Mouse (Mus musculus) midbrain, embryonic 12.5 days (tissue): ENCODE measurements around the gene Lrrc26. TPM values are rescaled to one million over a fixed set of nuclear protein-coding genes. Genes with fewer than 3 reads are reported as not detected.
"Not testable (repeated sequence)": the region's sequence is repeated elsewhere in the genome, so short reads cannot be mapped to it uniquely, and the experiment has no call there.

Experiments used
- ATAC-seq: fragments of 200-750 bp; cut with Nextera tagmentation; 2 replicates; pipeline ENCODE4 v1.8.0; 2017; ENCODE audit warnings: low read depth, moderate TSS enrichment, moderate library complexity; ENCODE audit not compliant: low FRiP score
- H3K27ac ChIP-seq: fragments of 300-500 bp; sonication (generic); replicated peaks from 2 replicates; pipeline ENCODE4 v1.5.1; 2016; ENCODE audit warnings: mild to moderate bottlenecking
- H3K27me3 ChIP-seq: fragments of 300-500 bp; sonication (generic); 2 replicates; pipeline ENCODE4 v1.6.1; 2016; ENCODE audit warnings: mild to moderate bottlenecking
- H3K36me3 ChIP-seq: fragments of 300-500 bp; sonication (generic); 2 replicates; pipeline ENCODE4 v1.6.1; 2016
- H3K4me1 ChIP-seq: fragments of 300-500 bp; sonication (generic); 2 replicates; pipeline ENCODE4 v1.6.1; 2016
- H3K4me2 ChIP-seq: fragments of 300-500 bp; sonication (generic); replicated peaks from 2 replicates; pipeline ENCODE4 v1.6.1; 2016; ENCODE audit warnings: mild to moderate bottlenecking, moderate library complexity
- H3K4me3 ChIP-seq: fragments of 300-500 bp; sonication (generic); 2 replicates; pipeline ENCODE4 v1.5.1; 2016; ENCODE audit warnings: mild to moderate bottlenecking
- H3K9ac ChIP-seq: fragments of 300-500 bp; sonication (generic); replicated peaks from 2 replicates; pipeline ENCODE4 v1.6.1; 2016; ENCODE audit warnings: mild to moderate bottlenecking, moderate library complexity
- H3K9me3 ChIP-seq: fragments of 300-500 bp; sonication (generic); 2 replicates; pipeline ENCODE4 v1.6.1; 2016; ENCODE audit warnings: mild to moderate bottlenecking
- WGBS: fragments of 180-500 bp; shearing (Covaris S2); methylation state at CpG from one replicate; pipeline ENCODE4 v1.1.7; 2016; 5-methylcytosine and 5-hydroxymethylcytosine counted together
- polyA plus RNA-seq: library from polyadenylated mRNA; unstranded; fragments of >200 nt; fragmentation: Nextera tagmentation; extraction: Ambion mirVana; gene quantifications from 2 replicates; pipeline ENCODE4 v1.2.1, GENCODE M21; 2016

The Lrrc26 gene
- polyA plus RNA-seq, 1 experiment from 2014 or later = not detected

- not testable (repeated sequence) for H3K9me3 ChIP-seq, H3K36me3 ChIP-seq, H3K27ac ChIP-seq, H3K4me3 ChIP-seq, H3K4me2 ChIP-seq, H3K27me3 ChIP-seq, H3K9ac ChIP-seq, ATAC-seq
- 85% methylated on average over 5 of the region's 5 CpGs for WGBS
- peaks cover 21% of the 10 kb centered on the region for H3K4me1 ChIP-seq
These were observed 32.5 kb upstream of the Lrrc26 start for GRCm38 (mm10) chr2:25257250-25257649.

- peaks cover 12% of the 10 kb centered on the region for H3K27me3 ChIP-seq
- no peak overlapping the region for H3K4me3 ChIP-seq
- peaks cover 32% of the 10 kb centered on the region for H3K4me1 ChIP-seq
- H3K4me2 ChIP-seq = no peak overlapping the region
- H3K9me3 ChIP-seq = no peaks in the 10 kb centered on the region
- H3K27ac ChIP-seq = no peak overlapping the region
- no peak overlapping the region for H3K9ac ChIP-seq
- ATAC-seq = no peak
- no peaks in the 10 kb centered on the region for H3K36me3 ChIP-seq
- 44% methylated on average over 2 of the region's 2 CpGs for WGBS
These were observed 30.8 kb upstream of the Lrrc26 start for GRCm38 (mm10) chr2:25258887-25259286.

DNA sequence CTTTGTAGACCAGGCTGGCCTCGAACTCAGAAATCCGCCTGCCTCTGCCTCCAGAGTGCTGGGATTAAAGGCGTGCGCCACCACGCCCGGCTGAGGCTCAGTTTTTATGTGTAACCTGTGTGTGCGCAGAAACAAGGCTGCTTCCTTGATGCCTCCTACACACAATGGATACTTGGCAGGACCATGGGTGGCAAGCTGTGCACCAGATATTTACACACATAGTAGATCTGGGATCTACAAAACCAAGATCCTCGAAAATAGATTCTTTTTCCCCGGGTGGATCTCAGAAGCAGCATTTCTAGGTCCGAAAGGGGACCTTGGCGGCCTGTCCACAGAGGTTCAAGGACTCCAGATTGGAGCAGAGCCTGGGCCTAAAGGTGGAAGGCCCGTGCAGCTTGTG lies 27.8 kb upstream of the Lrrc26 start:
- peak overlapping the region; percentile 99 for H3K4me2 ChIP-seq
- no peak for ATAC-seq
- H3K9ac ChIP-seq = peak overlapping the region; percentile 38; the same call in 1 of the 2 replicates
- peak overlapping the region; percentile 82 for H3K4me3 ChIP-seq
- H3K4me1 ChIP-seq = peaks cover 43% of the 10 kb centered on the region
- peak overlapping the region; percentile 52; the same call in 1 of the 2 replicates for H3K27ac ChIP-seq
- peaks cover 30% of the 10 kb centered on the region for H3K27me3 ChIP-seq
- H3K9me3 ChIP-seq = no peaks in the 10 kb centered on the region
- WGBS = 45% methylated on average over 12 of the region's 12 CpGs
- no peaks in the 10 kb centered on the region for H3K36me3 ChIP-seq

- Histone ChIP-seq H3K4me1 (peaks cover 48% of the 10 kb centered on the region), H3K4me3 (peak within 1 kb of the TSS; percentile 82), H3K36me3 (no peaks in the 10 kb centered on the region), H3K9ac (peak within 1 kb of the TSS; percentile 66), H3K9me3 (no peaks in the 10 kb centered on the region), H3K27ac (peak within 1 kb of the TSS; percentile 56), H3K27me3 (peaks cover 30% of the 10 kb centered on the region), H3K4me2 (peak within 1 kb of the TSS; percentile 99)
- WGBS = under 1% methylated on average over 39 of the region's 39 CpGs
- peak; percentile 99 for ATAC-seq
These were observed 27.4 kb upstream of the Lrrc26 start, which contains the start of gene Tprn for GRCm38 (mm10) chr2:25262291-25262767. Gene Tprn (plus strand): TSS chr2:25262618.

- Histone ChIP-seq H3K27me3 (peaks cover 30% of the 10 kb centered on the region), H3K9me3 (no peaks in the 10 kb centered on the region), H3K4me1 (peaks cover 53% of the 10 kb centered on the region), H3K9ac (peak overlapping the region; percentile 66), H3K36me3 (peaks cover under 1% of the 10 kb centered on the region; the same call in 1 of the 2 replicates), H3K4me2 (peak overlapping the region; percentile 99), H3K27ac (peak overlapping the region; percentile 56; the same call in 1 of the 2 replicates), H3K4me3 (peak overlapping the region; percentile 82)
- 1% methylated on average over 72 of the region's 82 CpGs for WGBS
- no peak for ATAC-seq
These were observed 26.7 kb upstream of the Lrrc26 start for GRCm38 (mm10) chr2:25262795-25263622.

DNA sequence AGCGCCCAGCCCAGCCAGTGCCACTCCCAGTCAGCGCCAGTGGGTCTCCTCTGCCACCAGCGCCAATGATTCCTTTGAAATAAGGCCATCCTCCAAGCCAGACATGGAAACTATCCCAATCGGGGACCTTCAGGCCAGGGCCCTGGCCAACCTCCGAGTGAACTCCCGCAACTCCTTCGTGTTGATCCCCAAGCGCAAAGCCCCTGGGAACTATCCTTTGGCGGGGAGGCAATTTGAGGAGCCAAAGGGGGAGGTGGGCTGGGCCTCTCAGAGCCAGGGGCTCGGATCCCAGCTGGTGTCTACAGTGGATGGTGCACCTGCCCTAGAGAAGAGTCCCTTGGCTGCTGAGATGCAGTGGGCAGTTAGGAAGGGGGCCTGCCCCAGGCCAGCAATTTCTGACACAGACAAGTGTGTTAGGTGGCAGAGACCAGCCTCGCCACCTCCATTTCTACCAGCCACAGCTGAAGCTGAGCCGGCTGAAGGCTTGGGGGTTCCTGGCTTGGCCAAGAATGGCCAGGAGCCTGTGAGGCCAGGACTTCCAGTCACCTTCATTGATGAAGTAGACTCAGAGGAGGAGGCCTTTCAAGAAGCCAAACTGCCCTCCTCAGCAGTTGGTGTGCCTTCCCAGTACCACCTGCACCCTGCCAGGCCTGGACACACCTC lies 26.0 kb upstream of the Lrrc26 start:
- H3K4me2 ChIP-seq = peak overlapping the region; percentile 99
- H3K4me1 ChIP-seq = peaks cover 54% of the 10 kb centered on the region
- H3K36me3 ChIP-seq = peaks cover 7% of the 10 kb centered on the region; the same call in 1 of the 2 replicates
- H3K9ac ChIP-seq = peak overlapping the region; percentile 66
- peak overlapping the region; percentile 82 for H3K4me3 ChIP-seq
- no peak overlapping the region for H3K27ac ChIP-seq
- peaks cover 30% of the 10 kb centered on the region for H3K27me3 ChIP-seq
- H3K9me3 ChIP-seq = no peaks in the 10 kb centered on the region
- 18% methylated on average over 12 of the region's 12 CpGs for WGBS
- ATAC-seq = no peak

DNA sequence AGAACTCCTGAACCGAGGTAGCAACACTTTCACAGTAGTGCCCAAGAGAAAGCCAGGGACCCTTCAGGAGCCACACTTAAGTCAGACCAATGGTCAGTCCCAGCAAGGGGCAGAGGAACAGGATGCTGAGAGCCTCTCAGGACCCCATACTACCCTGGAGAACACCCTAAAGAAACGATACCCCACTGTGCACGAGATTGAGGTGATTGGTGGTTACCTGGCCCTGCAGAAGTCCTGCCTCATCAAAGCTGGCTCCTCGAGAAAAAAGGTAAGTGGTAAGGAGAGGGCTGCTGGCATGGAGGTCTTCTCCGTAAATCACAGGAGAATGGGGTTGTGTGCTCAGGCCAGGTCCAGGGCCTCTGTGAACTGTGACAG lies 25.4 kb upstream of the Lrrc26 start:
- peak overlapping the region; percentile 99; the same call in 1 of the 2 replicates for H3K4me2 ChIP-seq
- peak overlapping the region; percentile 82; the same call in 1 of the 2 replicates for H3K4me3 ChIP-seq
- H3K9me3 ChIP-seq = no peaks in the 10 kb centered on the region
- no peak for ATAC-seq
- H3K9ac ChIP-seq = peak overlapping the region; percentile 66
- no peak overlapping the region for H3K27ac ChIP-seq
- H3K27me3 ChIP-seq = peaks cover 30% of the 10 kb centered on the region
- peaks cover 13% of the 10 kb centered on the region; the same call in 1 of the 2 replicates for H3K36me3 ChIP-seq
- H3K4me1 ChIP-seq = peaks cover 54% of the 10 kb centered on the region
- WGBS = 76% methylated on average over 5 of the region's 5 CpGs

DNA sequence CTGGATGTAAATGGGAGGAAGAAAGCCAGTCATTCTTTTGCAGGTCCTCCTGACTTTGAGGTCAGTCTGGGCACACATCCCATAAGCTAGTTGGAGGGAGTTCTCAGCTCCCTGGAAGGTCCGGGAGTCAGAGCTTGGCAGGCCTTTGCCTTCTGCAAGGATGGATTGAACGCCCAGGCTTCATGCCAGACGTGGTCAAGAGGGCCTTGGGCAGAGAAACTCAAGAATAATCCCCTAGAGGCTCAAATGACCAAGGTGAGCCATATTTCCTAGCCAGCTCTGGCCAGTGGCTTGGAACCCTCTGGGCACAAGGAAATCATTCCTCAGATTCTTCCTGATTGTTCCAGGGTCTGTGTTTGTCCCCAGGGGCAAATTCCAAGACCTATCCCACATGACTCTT lies 24.9 kb upstream of the Lrrc26 start:
- Histone ChIP-seq H3K36me3 (peaks cover 16% of the 10 kb centered on the region; the same call in 1 of the 2 replicates), H3K4me1 (peaks cover 54% of the 10 kb centered on the region), H3K4me2 (0 out of 2 replicates have a peak overlapping the region, but pooled peaks have one; percentile 99), H3K9ac (0 out of 2 replicates have a peak overlapping the region, but pooled peaks have one; percentile 24), H3K27me3 (peaks cover 30% of the 10 kb centered on the region), H3K4me3 (no peak overlapping the region), H3K27ac (no peak overlapping the region), H3K9me3 (no peaks in the 10 kb centered on the region)
- WGBS = 82% methylated on average over 3 of the region's 3 CpGs
- ATAC-seq = no peak

- Histone ChIP-seq H3K36me3 (peaks cover 16% of the 10 kb centered on the region; the same call in 1 of the 2 replicates), H3K27ac (no peak overlapping the region), H3K4me2 (peak overlapping the region; percentile 21; the same call in 1 of the 2 replicates), H3K9ac (no peak overlapping the region), H3K4me1 (peaks cover 61% of the 10 kb centered on the region), H3K4me3 (peak overlapping the region; percentile 4; the same call in 1 of the 2 replicates), H3K9me3 (no peaks in the 10 kb centered on the region), H3K27me3 (peaks cover 30% of the 10 kb centered on the region)
- 64% methylated on average over 6 of the region's 6 CpGs for WGBS
- no peak for ATAC-seq
These were observed 23.6 kb upstream of the Lrrc26 start for GRCm38 (mm10) chr2:25265897-25266656.

- ATAC-seq = no peak
- peak overlapping the region; percentile 31; the same call in 1 of the 2 replicates for H3K9ac ChIP-seq
- no peak overlapping the region for H3K27ac ChIP-seq
- no peak overlapping the region for H3K4me3 ChIP-seq
- peak overlapping the region; percentile 21; the same call in 1 of the 2 replicates for H3K4me2 ChIP-seq
- peaks cover 66% of the 10 kb centered on the region for H3K4me1 ChIP-seq
- no peaks in the 10 kb centered on the region for H3K9me3 ChIP-seq
- 55% methylated on average over 2 of the region's 2 CpGs for WGBS
- peaks cover 30% of the 10 kb centered on the region for H3K27me3 ChIP-seq
- H3K36me3 ChIP-seq = peaks cover 16% of the 10 kb centered on the region; the same call in 1 of the 2 replicates
These were observed 23.0 kb upstream of the Lrrc26 start for GRCm38 (mm10) chr2:25266720-25267119.

GRCm38 (mm10) chr2:25267241-25267640 lies 22.5 kb upstream of the Lrrc26 start:
- Histone ChIP-seq H3K4me2 (no peak overlapping the region), H3K36me3 (peaks cover 16% of the 10 kb centered on the region; the same call in 1 of the 2 replicates), H3K27ac (no peak overlapping the region), H3K9ac (0 out of 2 replicates have a peak overlapping the region, but pooled peaks have one; percentile 31), H3K4me1 (peaks cover 63% of the 10 kb centered on the region), H3K4me3 (no peak overlapping the region), H3K9me3 (no peaks in the 10 kb centered on the region), H3K27me3 (peaks cover 30% of the 10 kb centered on the region)
- no peak for ATAC-seq
